Mouse (Mus musculus): ENCODE data around the gene Pir. TPM values are rescaled to one million over a fixed set of nuclear protein-coding genes. Genes with fewer than 3 reads are reported as not detected.

Pir gene
- polyA plus RNA-seq, 2 experiments: 6.8 to 21.6 TPM

GRCm38 (mm10) chrX:164270603-164271002, 1.4 kb downstream of the Pir start:
- TF ChIP-seq EP300 (IDR thresholded peaks at IDR 0.05; ENCODE audit: low read depth) (no peak), CTCF (IDR thresholded peaks at IDR 0.05; ENCODE audit: low read depth) (no peak)
- ATAC-seq (ENCODE audit: insufficient read depth) (no peak), DNase-seq (ENCODE audit: low read depth in 3 of 3, low spot score in 3 of 3) (no peak)
- H3K27ac ChIP-seq: no peak overlapping the region
- 71% methylated on average over 3 of the region's 3 CpGs for WGBS (ENCODE audit: insufficient replicate concordance)
- H3K36me3 ChIP-seq (replicated peaks; ENCODE audit: control insufficient read depth, insufficient read depth, low read depth): no peaks in the 10 kb centered on the region
- peak overlapping the region; percentile 62 for H3K4me2 ChIP-seq (ENCODE audit: low read depth)
- H3K9me3 ChIP-seq (ENCODE audit: control insufficient read depth, low read length): no peaks in the 10 kb centered on the region
- no peaks in the 10 kb centered on the region for H3K27me3 ChIP-seq (ENCODE audit: control insufficient read depth, insufficient read depth, low read length)
- peak overlapping the region; percentile 81; the same call in 1 of the 2 replicates for H3K9ac ChIP-seq (replicated peaks)
- H3K4me3 ChIP-seq (ENCODE audit: insufficient read depth in 1 of 2, low read depth in 2 of 2, low read length in 2 of 2): peak overlapping the region; percentile 52 to 64
- peaks cover 3 to 9% of the 10 kb centered on the region in 2 experiments; a peak in 2 of 4 replicates for H3K4me1 ChIP-seq (replicated peaks; ENCODE audit: control insufficient read depth in 2 of 2, insufficient read depth in 2 of 2, low read length in 1 of 2)

DNA sequence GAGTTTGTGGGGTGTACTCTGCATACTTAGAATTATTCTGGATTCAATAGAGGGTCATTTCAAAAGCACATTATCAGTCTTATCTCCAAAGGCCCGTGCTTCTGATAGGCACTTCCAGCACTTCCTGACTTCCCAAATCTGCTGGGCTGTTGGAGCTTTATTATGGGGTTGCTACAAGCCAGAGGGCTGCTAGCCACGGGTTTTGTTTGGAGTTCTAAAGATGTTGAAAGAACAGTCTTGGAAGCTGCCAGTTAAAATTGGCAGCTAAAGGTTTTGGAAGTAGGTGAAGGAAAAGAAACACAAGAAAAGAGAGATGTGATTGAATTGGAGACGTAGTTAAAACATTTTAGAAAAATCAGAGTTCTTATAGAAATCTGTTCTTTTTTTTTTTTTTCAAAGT, 6.4 kb downstream of the Pir start:
- H3K9ac ChIP-seq (replicated peaks): no peak overlapping the region
- peaks cover 1% of the 10 kb centered on the region in 2 experiments; a peak in 1 of 4 replicates for H3K4me1 ChIP-seq (replicated peaks; ENCODE audit: control insufficient read depth in 2 of 2, insufficient read depth in 2 of 2, low read length in 1 of 2)
- WGBS (ENCODE audit: insufficient replicate concordance): 24% methylated on average over 3 of the region's 3 CpGs
- H3K4me2 ChIP-seq (ENCODE audit: low read depth): no peak overlapping the region
- H3K9me3 ChIP-seq (ENCODE audit: control insufficient read depth, low read length): no peaks in the 10 kb centered on the region
- ATAC-seq (ENCODE audit: insufficient read depth) (no peak), DNase-seq (ENCODE audit: low read depth in 3 of 3, low spot score in 3 of 3) (no peak)
- no peaks in the 10 kb centered on the region for H3K36me3 ChIP-seq (replicated peaks; ENCODE audit: control insufficient read depth, insufficient read depth, low read depth)
- H3K27me3 ChIP-seq (ENCODE audit: control insufficient read depth, insufficient read depth, low read length): no peaks in the 10 kb centered on the region
- TF ChIP-seq CTCF (IDR thresholded peaks at IDR 0.05; ENCODE audit: low read depth) (no peak), EP300 (IDR thresholded peaks at IDR 0.05; ENCODE audit: low read depth) (no peak)
- no peak overlapping the region for H3K27ac ChIP-seq
- H3K4me3 ChIP-seq (ENCODE audit: insufficient read depth in 1 of 2, low read depth in 2 of 2, low read length in 2 of 2): no peak overlapping the region

DNA sequence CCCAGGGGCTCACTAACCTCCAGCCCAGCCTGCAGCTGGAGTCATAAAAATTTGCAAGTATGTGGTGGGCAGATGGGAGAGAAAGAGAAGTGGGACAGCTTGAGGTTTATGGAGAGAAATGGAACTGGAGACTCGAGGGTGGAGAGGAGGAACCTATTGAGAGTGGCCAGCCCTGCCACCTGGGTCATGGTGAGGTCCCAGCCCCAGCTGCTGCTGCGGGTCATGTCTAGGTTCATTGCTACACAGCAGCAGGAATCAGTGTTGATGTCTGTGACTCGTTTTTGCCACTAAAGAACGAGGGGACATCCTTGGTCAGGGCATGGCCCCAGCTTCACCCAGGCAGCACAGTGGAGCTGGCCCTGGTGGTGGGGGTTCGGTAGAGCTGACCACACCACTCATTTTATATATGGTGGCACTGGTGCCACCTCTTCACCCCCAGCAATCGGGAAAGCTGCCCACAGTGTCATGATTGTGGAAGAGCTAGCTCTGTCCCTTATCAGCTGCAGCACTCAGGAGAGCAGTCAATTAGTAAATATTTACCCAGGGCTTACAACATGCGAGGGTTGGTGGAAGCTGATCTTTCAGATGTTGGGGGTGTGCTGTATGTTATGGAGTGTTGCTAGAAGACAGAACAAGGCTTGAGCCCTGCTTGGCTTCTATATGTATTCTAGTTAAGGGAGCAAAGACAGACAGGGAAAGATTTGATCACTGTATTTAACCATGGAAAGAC, 11.9 kb downstream of the Pir start:
- H3K27ac ChIP-seq: no peak overlapping the region
- 35% methylated on average over 7 of the region's 7 CpGs for WGBS (ENCODE audit: insufficient replicate concordance)

GRCm38 (mm10) chrX:164283808-164284207, 14.6 kb downstream of the Pir start:
- H3K9ac ChIP-seq (replicated peaks): no peak overlapping the region
- no peak for DNase-seq (ENCODE audit: low read depth in 3 of 3, low spot score in 3 of 3)
- H3K4me3 ChIP-seq (ENCODE audit: insufficient read depth in 1 of 2, low read depth in 2 of 2, low read length in 2 of 2): no peak overlapping the region
- no peak for ATAC-seq (ENCODE audit: insufficient read depth)
- no peaks in the 10 kb centered on the region for H3K36me3 ChIP-seq (replicated peaks; ENCODE audit: control insufficient read depth, insufficient read depth, low read depth)
- TF ChIP-seq EP300 (IDR thresholded peaks at IDR 0.05; ENCODE audit: low read depth): no peak
- no peak for TF ChIP-seq CTCF (IDR thresholded peaks at IDR 0.05; ENCODE audit: low read depth)
- no peaks in the 10 kb centered on the region for H3K4me1 ChIP-seq (replicated peaks; ENCODE audit: control insufficient read depth in 2 of 2, insufficient read depth in 2 of 2, low read length in 1 of 2)
- no peak overlapping the region for H3K4me2 ChIP-seq (ENCODE audit: low read depth)
- WGBS (ENCODE audit: insufficient replicate concordance): 66% methylated on average over 4 of the region's 4 CpGs
- no peak overlapping the region for H3K27ac ChIP-seq
- no peaks in the 10 kb centered on the region for H3K9me3 ChIP-seq (ENCODE audit: control insufficient read depth, low read length)
- H3K27me3 ChIP-seq (ENCODE audit: control insufficient read depth, insufficient read depth, low read length): no peaks in the 10 kb centered on the region

More for the DNA sequence above, 11.9 kb downstream of the Pir start:
- no peak overlapping the region for H3K4me3 ChIP-seq (ENCODE audit: insufficient read depth in 1 of 2, low read depth in 2 of 2, low read length in 2 of 2)
- H3K9ac ChIP-seq (replicated peaks): no peak overlapping the region
- no peaks in the 10 kb centered on the region for H3K4me1 ChIP-seq (replicated peaks; ENCODE audit: control insufficient read depth in 2 of 2, insufficient read depth in 2 of 2, low read length in 1 of 2)
- DNase-seq (ENCODE audit: low read depth in 3 of 3, low spot score in 3 of 3): no peak
- H3K36me3 ChIP-seq (replicated peaks; ENCODE audit: control insufficient read depth, insufficient read depth, low read depth): no peaks in the 10 kb centered on the region
- TF ChIP-seq EP300 (IDR thresholded peaks at IDR 0.05; ENCODE audit: low read depth) (no peak), CTCF (IDR thresholded peaks at IDR 0.05; ENCODE audit: low read depth) (no peak)
- no peaks in the 10 kb centered on the region for H3K27me3 ChIP-seq (ENCODE audit: control insufficient read depth, insufficient read depth, low read length)
- H3K4me2 ChIP-seq (ENCODE audit: low read depth): no peak overlapping the region
- ATAC-seq (ENCODE audit: insufficient read depth): peak; percentile 33; the same call in 1 of the 2 replicates
- no peaks in the 10 kb centered on the region for H3K9me3 ChIP-seq (ENCODE audit: control insufficient read depth, low read length)

DNA sequence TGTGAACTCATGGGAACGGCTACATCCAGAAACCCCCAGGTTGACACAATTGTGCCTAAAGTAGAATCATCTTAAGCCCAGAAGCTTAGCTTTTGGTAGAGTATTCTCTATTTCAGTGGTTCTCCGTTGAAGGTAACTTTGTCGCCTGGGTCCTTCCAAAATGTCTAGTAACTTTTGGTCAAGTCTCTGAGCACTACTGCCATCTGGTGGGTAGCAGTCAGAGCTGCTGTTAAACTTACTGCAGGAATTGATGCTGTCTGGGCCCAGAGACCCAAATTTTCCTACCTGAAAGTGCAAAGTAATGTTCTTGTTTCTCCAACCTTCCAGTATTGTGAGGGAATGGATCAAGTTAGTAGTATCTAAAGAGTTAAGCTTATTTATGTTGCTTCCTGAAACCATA, 17.9 kb downstream of the Pir start:
- ATAC-seq (ENCODE audit: insufficient read depth): no peak
- WGBS (ENCODE audit: insufficient replicate concordance): 34% methylated on average over 3 of the region's 3 CpGs
- no peak for DNase-seq (ENCODE audit: low read depth in 3 of 3, low spot score in 3 of 3)
- Histone ChIP-seq H3K4me2 (ENCODE audit: low read depth) (no peak overlapping the region), H3K9me3 (ENCODE audit: control insufficient read depth, low read length) (no peaks in the 10 kb centered on the region), H3K27me3 (ENCODE audit: control insufficient read depth, insufficient read depth, low read length) (no peaks in the 10 kb centered on the region), H3K36me3 (replicated peaks; ENCODE audit: control insufficient read depth, insufficient read depth, low read depth) (no peaks in the 10 kb centered on the region), H3K27ac (no peak overlapping the region), H3K4me1 (replicated peaks; ENCODE audit: control insufficient read depth in 2 of 2, insufficient read depth in 2 of 2, low read length in 1 of 2) (no peaks in the 10 kb centered on the region), H3K4me3 (ENCODE audit: insufficient read depth in 1 of 2, low read depth in 2 of 2, low read length in 2 of 2) (no peak overlapping the region), H3K9ac (replicated peaks) (no peak overlapping the region)
- TF ChIP-seq EP300 (IDR thresholded peaks at IDR 0.05; ENCODE audit: low read depth) (no peak), CTCF (IDR thresholded peaks at IDR 0.05; ENCODE audit: low read depth) (peak; percentile 54)
